Mouse (Mus musculus) heart, adult 2 months (tissue): ENCODE results near the gene Snapc2. TPM values are rescaled to one million over a fixed set of nuclear protein-coding genes. Genes with fewer than 3 reads are reported as not detected.
"Not testable (repeated sequence)": the region's sequence is repeated elsewhere in the genome, so short reads cannot be mapped to it uniquely, and the experiment has no call there.

ENCODE experiments used
- DNase-seq, 2 experiments: peaks; one replicate each; pipeline ENCODE4 v3.0.0; 2021
- H3K27ac ChIP-seq: fragments of 200-600 bp; 2 replicates; pipeline ENCODE4 v1.8.1; 2022
- H3K27me3 ChIP-seq: fragments of 200-500 bp; 2 replicates; pipeline ENCODE4 v1.6.1; 2012; ENCODE audit warnings: mild to moderate bottlenecking, low read length, inconsistent platforms, mixed read lengths; ENCODE audit not compliant: control insufficient read depth, insufficient read depth
- H3K36me3 ChIP-seq: fragments of 200-500 bp; 2 replicates; pipeline ENCODE4 v1.6.1; 2012; ENCODE audit warnings: low read length, inconsistent platforms; ENCODE audit not compliant: control insufficient read depth, insufficient read depth
- H3K4me1 ChIP-seq: fragments of 200-500 bp; 2 replicates; pipeline ENCODE4 v1.6.1; 2011; ENCODE audit warnings: low read length; ENCODE audit not compliant: control insufficient read depth, insufficient read depth
- H3K4me3 ChIP-seq: fragments of 200-600 bp; 2 replicates; pipeline ENCODE4 v1.8.1; 2022
- H3K79me2 ChIP-seq: fragments of 200-500 bp; replicated peaks from 2 replicates; pipeline ENCODE4 v1.6.1; 2012; ENCODE audit warnings: mild to moderate bottlenecking, inconsistent platforms, low read length, moderate library complexity, mixed read lengths; ENCODE audit not compliant: control insufficient read depth, insufficient read depth
- H3K9ac ChIP-seq: fragments of 200-500 bp; 2 replicates; pipeline ENCODE4 v1.6.1; 2012; ENCODE audit warnings: low read depth, mild to moderate bottlenecking, control low read depth, inconsistent platforms, low read length, mixed read lengths
- CTCF ChIP-seq: fragments of 200-600 bp; IDR thresholded peaks from 2 replicates; pipeline ENCODE4 v1.8.1; 2022; ENCODE audit warnings: antibody characterized with exemption, mild to moderate bottlenecking, moderate library complexity
- EP300 ChIP-seq: fragments of 200-500 bp; IDR thresholded peaks from 2 replicates; pipeline ENCODE4 v1.6.1; 2011; ENCODE audit warnings: low read depth, low read length, control low read depth; ENCODE audit not compliant: insufficient read depth
- POLR2A ChIP-seq: fragments of 200-500 bp; IDR thresholded peaks from 2 replicates; pipeline ENCODE4 v1.6.1; 2011; ENCODE audit warnings: mild to moderate bottlenecking, low read depth, low read length, control low read depth; ENCODE audit not compliant: insufficient read depth
- WGBS: fragments of 180-500 bp; shearing (Covaris S2); methylation state at CpG from one replicate; pipeline ENCODE4 v1.1.7; 2018; 5-methylcytosine and 5-hydroxymethylcytosine counted together
- intact Hi-C: fragments of 180-260 bp; cut with DNase I; formaldehyde crosslinking; loops from one replicate; pipeline ENCODE4 v1.15.1; 2025
- polyA plus RNA-seq: library from polyadenylated mRNA; depleted of rRNA; stranded (reverse); fragments of >200 nt; gene quantifications from 2 replicates; pipeline ENCODE4 v1.2.3, GENCODE M21; 2012
- total RNA-seq, 2 experiments: library from RNA; stranded (reverse); gene quantifications; 2 replicates each; pipeline ENCODE4 v1.2.3; 2021

Snapc2 gene
- total and polyA plus RNA-seq, 3 experiments, result 14.7 to 18.5 (median 16.2) TPM

GRCm38 (mm10) chr8:4254001-4254400 is 1.1 kb downstream of the Snapc2 start:
- H3K9ac ChIP-seq, result no peak overlapping the region
- H3K27ac ChIP-seq, result no peak overlapping the region; the same call in 1 of the 2 replicates
- no peak overlapping the region; the same call in 1 of the 2 replicates for H3K4me3 ChIP-seq
- TF ChIP-seq CTCF, result peak; percentile 65
- no peak for TF ChIP-seq EP300
- H3K79me2 ChIP-seq, result 0 out of 2 replicates have a peak, but pooled peaks cover 2% of the 10 kb centered on the region
- no peaks in the 10 kb centered on the region for H3K27me3 ChIP-seq
- peaks cover 5% of the 10 kb centered on the region for H3K4me1 ChIP-seq
- peak in 1 of 2 experiments; percentile 48 for DNase-seq
- no peaks in the 10 kb centered on the region for H3K36me3 ChIP-seq
- intact Hi-C loops, result loop anchor here (5.0 kb wide), 3 partner anchors 62 to 263 kb away; no protein-coding TSS in a partner anchor
- 70% methylated on average over 6 of the region's 6 CpGs for WGBS

GRCm38 (mm10) chr8:4255471-4255870 is 2.6 kb downstream of the Snapc2 start:
- H3K79me2 ChIP-seq, H3K4me1 ChIP-seq, H3K9ac ChIP-seq, intact Hi-C loops, H3K4me3 ChIP-seq, H3K27me3 ChIP-seq, H3K36me3 ChIP-seq, DNase-seq, H3K27ac ChIP-seq: not testable (repeated sequence)
- 86% methylated on average over 7 of the region's 7 CpGs for WGBS

GRCm38 (mm10) chr8:4256911-4257310 is 4.0 kb downstream of the Snapc2 start:
- TF ChIP-seq EP300 (no peak), POLR2A (no peak), CTCF (no peak)

GRCm38 (mm10) chr8:4257350-4257749 is 4.5 kb downstream of the Snapc2 start:
- WGBS, result 87% methylated on average over 4 of the region's 4 CpGs
- Histone ChIP-seq H3K36me3 (no peaks in the 10 kb centered on the region), H3K27ac (no peak overlapping the region), H3K79me2 (0 out of 2 replicates have a peak, but pooled peaks cover 2% of the 10 kb centered on the region), H3K27me3 (no peaks in the 10 kb centered on the region), H3K9ac (no peak overlapping the region), H3K4me3 (no peak overlapping the region), H3K4me1 (peaks cover 8% of the 10 kb centered on the region)
- TF ChIP-seq CTCF, result no peak
- TF ChIP-seq POLR2A, result no peak
- TF ChIP-seq EP300, result no peak
- intact Hi-C loops, result no loop called here
- DNase-seq, result no peak

More at GRCm38 (mm10) chr8:4256911-4257310, 4.0 kb downstream of the Snapc2 start:
- 37% methylated on average over 4 of the region's 4 CpGs for WGBS
- Histone ChIP-seq H3K4me3 (no peak overlapping the region), H3K36me3 (no peaks in the 10 kb centered on the region), H3K79me2 (0 out of 2 replicates have a peak, but pooled peaks cover 2% of the 10 kb centered on the region), H3K4me1 (peaks cover 8% of the 10 kb centered on the region), H3K27ac (no peak overlapping the region), H3K27me3 (no peaks in the 10 kb centered on the region), H3K9ac (no peak overlapping the region)
- no peak for DNase-seq
- intact Hi-C loops, result no loop called here

GRCm38 (mm10) chr8:4258233-4258632 is 5.4 kb downstream of the Snapc2 start:
- H3K27ac ChIP-seq, result no peak overlapping the region
- intact Hi-C loops, result no loop called here
- no peaks in the 10 kb centered on the region for H3K36me3 ChIP-seq
- peak; percentile 66 to 72 for DNase-seq
- H3K79me2 ChIP-seq, result 0 out of 2 replicates have a peak, but pooled peaks cover 2% of the 10 kb centered on the region
- H3K27me3 ChIP-seq, result no peaks in the 10 kb centered on the region
- peak overlapping the region; percentile 56 for H3K4me3 ChIP-seq
- 7% methylated on average over 35 of the region's 35 CpGs for WGBS
- H3K9ac ChIP-seq, result peak overlapping the region; percentile 40; the same call in 1 of the 2 replicates
- TF ChIP-seq POLR2A (no peak), CTCF (peak; percentile 83), EP300 (no peak)
- peaks cover 6% of the 10 kb centered on the region for H3K4me1 ChIP-seq

GRCm38 (mm10) chr8:4258678-4259077 is 5.8 kb downstream of the Snapc2 start:
- Histone ChIP-seq H3K27me3 (no peaks in the 10 kb centered on the region), H3K36me3 (no peaks in the 10 kb centered on the region), H3K79me2 (no peaks in the 10 kb centered on the region), H3K9ac (peak overlapping the region; percentile 40), H3K4me1 (peaks cover 3% of the 10 kb centered on the region), H3K27ac (no peak overlapping the region; the same call in 1 of the 2 replicates), H3K4me3 (peak overlapping the region; percentile 56)
- intact Hi-C loops, result loop anchor here (1.0 kb wide), 1 partner anchor 17 kb away; the partner anchor contains the start of gene Timm44
- under 1% methylated on average over 32 of the region's 32 CpGs for WGBS
- no peak for TF ChIP-seq POLR2A
- TF ChIP-seq EP300, result no peak
- no peak for TF ChIP-seq CTCF
- DNase-seq, result peak in 1 of 2 experiments; percentile 22
